Mouse (Mus musculus): ENCODE measurements around the gene Tmem63b. TPM values are rescaled to one million over a fixed set of nuclear protein-coding genes. Genes with fewer than 3 reads are reported as not detected.
A peak's percentile ranks its signal among the peaks of the same experiment; 100 is the strongest.

The Tmem63b gene
- polyA plus RNA-seq, 1 experiment from 2014 or later = 22.6 TPM

- no peak overlapping the region for H3K4me3 ChIP-seq (ENCODE audit: low read depth, low read length)
- 96% methylated on average over 2 of the region's 2 CpGs for WGBS
- no peak overlapping the region for H3K9ac ChIP-seq (ENCODE audit: low read depth, low read length)
- ATAC-seq = no peak
- H3K4me2 ChIP-seq (replicated peaks; ENCODE audit: low read depth) = no peak overlapping the region
- H3K27me3 ChIP-seq (replicated peaks; ENCODE audit: control insufficient read depth, insufficient read depth, low read length) = no peaks in the 10 kb centered on the region
- no peaks in the 10 kb centered on the region for H3K9me3 ChIP-seq (ENCODE audit: control insufficient read depth)
- TF ChIP-seq CTCF (IDR thresholded peaks at IDR 0.05; ENCODE audit: low read depth) = no peak
- H3K36me3 ChIP-seq (ENCODE audit: control insufficient read depth, insufficient read depth) = peaks cover 48% of the 10 kb centered on the region
- no peaks in the 10 kb centered on the region for H3K4me1 ChIP-seq (replicated peaks; ENCODE audit: control insufficient read depth, insufficient read depth, low read length)
- H3K27ac ChIP-seq (ENCODE audit: low read depth, low read length) = no peak overlapping the region
Observed at GRCm38 (mm10) chr17:45672598-45672997, 14.1 kb downstream of the Tmem63b start.

- Histone ChIP-seq H3K27ac (ENCODE audit: low read depth, low read length) (no peak overlapping the region), H3K4me2 (replicated peaks; ENCODE audit: low read depth) (no peak overlapping the region), H3K9me3 (ENCODE audit: control insufficient read depth) (no peaks in the 10 kb centered on the region), H3K36me3 (ENCODE audit: control insufficient read depth, insufficient read depth) (peaks cover 48% of the 10 kb centered on the region), H3K4me3 (ENCODE audit: low read depth, low read length) (no peak overlapping the region), H3K9ac (ENCODE audit: low read depth, low read length) (no peak overlapping the region), H3K4me1 (replicated peaks; ENCODE audit: control insufficient read depth, insufficient read depth, low read length) (no peaks in the 10 kb centered on the region), H3K27me3 (replicated peaks; ENCODE audit: control insufficient read depth, insufficient read depth, low read length) (no peaks in the 10 kb centered on the region)
- TF ChIP-seq CTCF (IDR thresholded peaks at IDR 0.05; ENCODE audit: low read depth) = peak; percentile 66
- WGBS = 90% methylated on average over 1 of the region's 1 CpGs
- ATAC-seq = no peak
Observed at GRCm38 (mm10) chr17:45671821-45672220, 14.9 kb downstream of the Tmem63b start.

GRCm38 (mm10) chr17:45667986-45668385 is 18.7 kb downstream of the Tmem63b start:
- Histone ChIP-seq H3K36me3 (ENCODE audit: control insufficient read depth, insufficient read depth) (peaks cover 55% of the 10 kb centered on the region), H3K9ac (ENCODE audit: low read depth, low read length) (no peak overlapping the region), H3K9me3 (ENCODE audit: control insufficient read depth) (no peaks in the 10 kb centered on the region), H3K27me3 (replicated peaks; ENCODE audit: control insufficient read depth, insufficient read depth, low read length) (no peaks in the 10 kb centered on the region), H3K4me3 (ENCODE audit: low read depth, low read length) (no peak overlapping the region), H3K27ac (ENCODE audit: low read depth, low read length) (no peak overlapping the region), H3K4me1 (replicated peaks; ENCODE audit: control insufficient read depth, insufficient read depth, low read length) (no peaks in the 10 kb centered on the region), H3K4me2 (replicated peaks; ENCODE audit: low read depth) (no peak overlapping the region)
- no peak for ATAC-seq
- TF ChIP-seq CTCF (IDR thresholded peaks at IDR 0.05; ENCODE audit: low read depth) = no peak
- 89% methylated on average over 10 of the region's 10 CpGs for WGBS

GRCm38 (mm10) chr17:45667481-45667880 is 19.2 kb downstream of the Tmem63b start:
- no peak overlapping the region for H3K4me2 ChIP-seq (replicated peaks; ENCODE audit: low read depth)
- peaks cover 56% of the 10 kb centered on the region for H3K36me3 ChIP-seq (ENCODE audit: control insufficient read depth, insufficient read depth)
- H3K9ac ChIP-seq (ENCODE audit: low read depth, low read length) = no peak overlapping the region
- H3K9me3 ChIP-seq (ENCODE audit: control insufficient read depth) = no peaks in the 10 kb centered on the region
- WGBS = 84% methylated on average over 10 of the region's 10 CpGs
- no peak for TF ChIP-seq CTCF (IDR thresholded peaks at IDR 0.05; ENCODE audit: low read depth)
- ATAC-seq = no peak
- H3K4me3 ChIP-seq (ENCODE audit: low read depth, low read length) = no peak overlapping the region
- H3K27ac ChIP-seq (ENCODE audit: low read depth, low read length) = no peak overlapping the region
- no peaks in the 10 kb centered on the region for H3K27me3 ChIP-seq (replicated peaks; ENCODE audit: control insufficient read depth, insufficient read depth, low read length)
- no peaks in the 10 kb centered on the region for H3K4me1 ChIP-seq (replicated peaks; ENCODE audit: control insufficient read depth, insufficient read depth, low read length)

GRCm38 (mm10) chr17:45666091-45666490 is 20.6 kb downstream of the Tmem63b start:
- TF ChIP-seq CTCF (IDR thresholded peaks at IDR 0.05; ENCODE audit: low read depth) = no peak
- Histone ChIP-seq H3K9me3 (ENCODE audit: control insufficient read depth) (no peaks in the 10 kb centered on the region), H3K4me3 (ENCODE audit: low read depth, low read length) (no peak overlapping the region), H3K36me3 (ENCODE audit: control insufficient read depth, insufficient read depth) (peaks cover 63% of the 10 kb centered on the region), H3K4me1 (replicated peaks; ENCODE audit: control insufficient read depth, insufficient read depth, low read length) (no peaks in the 10 kb centered on the region), H3K27me3 (replicated peaks; ENCODE audit: control insufficient read depth, insufficient read depth, low read length) (no peaks in the 10 kb centered on the region), H3K27ac (ENCODE audit: low read depth, low read length) (no peak overlapping the region), H3K4me2 (replicated peaks; ENCODE audit: low read depth) (no peak overlapping the region), H3K9ac (ENCODE audit: low read depth, low read length) (no peak overlapping the region)
- ATAC-seq = no peak
- 59% methylated on average over 11 of the region's 11 CpGs for WGBS

GRCm38 (mm10) chr17:45664608-45665007 is 22.1 kb downstream of the Tmem63b start:
- H3K36me3 ChIP-seq (ENCODE audit: control insufficient read depth, insufficient read depth) = peaks cover 50% of the 10 kb centered on the region
- H3K27ac ChIP-seq (ENCODE audit: low read depth, low read length) = no peak overlapping the region
- ATAC-seq = no peak
- no peak overlapping the region for H3K4me3 ChIP-seq (ENCODE audit: low read depth, low read length)
- H3K9ac ChIP-seq (ENCODE audit: low read depth, low read length) = no peak overlapping the region
- H3K4me2 ChIP-seq (replicated peaks; ENCODE audit: low read depth) = no peak overlapping the region
- WGBS = 91% methylated on average over 13 of the region's 13 CpGs
- TF ChIP-seq CTCF (IDR thresholded peaks at IDR 0.05; ENCODE audit: low read depth) = no peak
- no peaks in the 10 kb centered on the region for H3K27me3 ChIP-seq (replicated peaks; ENCODE audit: control insufficient read depth, insufficient read depth, low read length)
- H3K4me1 ChIP-seq (replicated peaks; ENCODE audit: control insufficient read depth, insufficient read depth, low read length) = no peaks in the 10 kb centered on the region
- no peaks in the 10 kb centered on the region for H3K9me3 ChIP-seq (ENCODE audit: control insufficient read depth)

Measured in intestine, postnatal 0 days (tissue).